Mouse (Mus musculus): Measurements from ENCODE around the gene Dlx6. TPM values are rescaled to one million over a fixed set of nuclear protein-coding genes. Genes with fewer than 3 reads are reported as not detected.

The Dlx6 gene
- total and polyA plus RNA-seq, 2 experiments, result not detected

DNA sequence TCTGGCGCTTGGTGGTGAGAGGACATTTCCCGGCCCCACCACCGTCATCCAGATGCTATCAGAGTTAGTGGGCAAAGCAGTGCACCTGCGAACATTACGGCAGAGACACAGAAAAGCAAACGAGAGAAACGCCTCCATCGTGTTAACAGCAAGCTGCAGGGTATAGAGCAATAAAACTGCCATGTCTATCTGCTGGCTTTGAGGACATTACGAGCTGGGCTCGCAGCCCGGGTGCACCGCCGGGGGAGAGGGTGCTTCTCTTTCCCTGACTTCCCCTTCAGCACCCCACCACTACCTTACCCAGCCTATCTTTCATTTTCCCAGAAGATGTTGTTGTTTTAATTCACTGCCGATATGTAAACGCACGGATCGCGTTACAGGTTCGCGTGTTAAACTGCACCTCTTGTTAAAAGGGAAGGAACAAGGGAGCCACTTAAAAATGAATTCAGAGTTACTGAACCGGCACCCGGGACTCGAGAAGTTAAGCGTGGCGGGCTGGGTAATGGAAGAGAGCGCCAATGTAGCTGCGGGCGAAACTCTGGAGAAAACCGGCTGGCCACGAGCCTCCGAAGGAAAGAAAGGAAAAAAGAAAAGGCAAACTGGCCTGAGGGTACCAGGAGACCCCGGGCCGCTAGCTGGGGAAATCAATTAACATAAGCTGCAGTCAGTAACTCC is 2.6 kb upstream of the Dlx6 start:
- no peak overlapping the region for H3K9ac ChIP-seq (ENCODE audit: low read depth, low read length)

DNA sequence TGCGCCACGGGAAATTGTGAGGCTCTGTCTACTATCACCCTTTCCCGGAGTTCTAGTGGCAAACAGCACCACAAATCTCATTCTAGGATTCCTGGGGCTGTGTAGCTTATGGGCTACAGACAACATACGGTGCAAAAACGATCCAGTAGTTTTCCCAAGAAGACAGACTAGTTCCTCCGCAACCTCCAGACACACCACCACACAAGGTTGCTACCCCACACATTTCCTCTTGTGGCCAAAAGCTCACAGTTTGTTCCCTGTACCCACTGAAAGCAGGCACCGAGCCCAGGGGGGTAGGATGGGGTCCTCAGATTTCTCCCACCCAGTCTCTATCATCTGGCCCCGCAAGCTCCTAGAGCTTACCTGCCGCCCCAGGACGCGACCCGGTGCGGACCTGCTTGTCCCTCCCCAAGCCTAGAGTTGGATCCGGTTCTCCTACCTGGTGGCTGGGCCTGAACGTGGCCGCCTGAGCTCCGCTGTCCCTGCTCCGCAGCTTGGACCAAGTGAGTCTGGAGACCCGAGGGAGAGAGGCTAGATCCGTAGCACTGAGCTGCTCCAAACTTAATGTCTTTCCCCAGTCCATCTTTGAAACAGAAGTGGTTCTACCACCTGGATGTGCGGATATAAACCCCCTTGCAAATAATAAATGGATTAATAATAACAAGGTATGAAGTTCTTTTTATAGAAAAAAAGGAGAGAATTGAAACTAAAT is 1.9 kb upstream of the Dlx6 start:
- no peak overlapping the region for H3K4me3 ChIP-seq (ENCODE audit: insufficient read depth, low read depth, low read length)
- whole genome bisulfite sequencing, result 6% methylated on average over 21 of the region's 21 CpGs
- H3K36me3 ChIP-seq (ENCODE audit: control insufficient read depth, insufficient read depth, low read length), result no peaks in the 10 kb centered on the region
- H3K79me2 ChIP-seq (ENCODE audit: control insufficient read depth, insufficient read depth, low read length), result no peaks in the 10 kb centered on the region
- peaks cover 7% of the 10 kb centered on the region; the same call in 1 of the 2 replicates for H3K4me1 ChIP-seq (ENCODE audit: control insufficient read depth, insufficient read depth, low read length)
- TF ChIP-seq CTCF (IDR thresholded peaks at IDR 0.05; ENCODE audit: low read depth, low read length), result no peak
- no peak for TF ChIP-seq POLR2A (IDR thresholded peaks at IDR 0.05; ENCODE audit: extremely low read depth, insufficient read depth, low read length)
- H3K27ac ChIP-seq (replicated peaks; ENCODE audit: insufficient read depth, low read depth, low read length), result no peak overlapping the region
- no peak overlapping the region for H3K9ac ChIP-seq (ENCODE audit: low read depth, low read length)
- H3K27me3 ChIP-seq (ENCODE audit: control insufficient read depth, insufficient read depth, low read length), result peaks cover 30% of the 10 kb centered on the region
- no peak for DNase-seq (ENCODE audit: extremely low read depth, low read depth, low spot score)

More for the DNA sequence above, 2.6 kb upstream of the Dlx6 start:
- H3K4me1 ChIP-seq (ENCODE audit: control insufficient read depth, insufficient read depth, low read length), result peaks cover 7% of the 10 kb centered on the region; the same call in 1 of the 2 replicates
- TF ChIP-seq CTCF (IDR thresholded peaks at IDR 0.05; ENCODE audit: low read depth, low read length) (no peak), POLR2A (IDR thresholded peaks at IDR 0.05; ENCODE audit: extremely low read depth, insufficient read depth, low read length) (no peak)
- peaks cover 30% of the 10 kb centered on the region for H3K27me3 ChIP-seq (ENCODE audit: control insufficient read depth, insufficient read depth, low read length)
- H3K27ac ChIP-seq (replicated peaks; ENCODE audit: insufficient read depth, low read depth, low read length), result no peak overlapping the region
- DNase-seq (ENCODE audit: extremely low read depth, low read depth, low spot score), result no peak
- H3K36me3 ChIP-seq (ENCODE audit: control insufficient read depth, insufficient read depth, low read length), result no peaks in the 10 kb centered on the region
- no peak overlapping the region for H3K4me3 ChIP-seq (ENCODE audit: insufficient read depth, low read depth, low read length)
- 2% methylated on average over 33 of the region's 33 CpGs for WGBS
- no peaks in the 10 kb centered on the region for H3K79me2 ChIP-seq (ENCODE audit: control insufficient read depth, insufficient read depth, low read length)

DNA sequence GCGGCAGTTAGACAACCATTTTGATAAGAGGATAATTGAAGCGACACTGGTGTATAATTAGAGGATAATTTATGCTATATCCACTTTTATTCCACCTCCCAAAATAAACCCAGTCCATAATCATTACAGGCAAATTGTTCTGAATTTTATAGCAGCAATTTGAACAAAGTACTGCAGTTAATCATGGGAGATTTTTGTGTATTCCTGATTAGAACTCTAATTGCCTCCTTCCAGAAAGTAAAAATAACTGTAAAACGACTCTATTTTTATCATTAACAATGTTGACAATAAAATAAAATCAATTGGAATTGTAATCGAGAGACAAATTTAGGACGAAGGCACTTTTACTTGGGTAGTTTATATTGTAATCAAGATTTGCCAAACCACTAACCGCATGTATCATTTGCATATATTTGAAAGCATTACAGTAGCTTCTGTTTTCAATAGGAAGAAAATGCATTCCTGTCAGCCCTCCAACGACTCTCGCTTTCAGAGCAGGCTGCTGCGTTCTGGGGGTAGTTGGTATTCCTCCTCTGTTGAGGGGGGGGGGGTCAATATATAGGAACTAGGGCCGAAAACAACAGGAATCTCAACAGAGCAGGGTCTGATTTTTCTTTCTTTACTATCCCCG is 1.2 kb upstream of the Dlx6 start:
- H3K36me3 ChIP-seq (ENCODE audit: control insufficient read depth, insufficient read depth, low read length), result no peaks in the 10 kb centered on the region
- H3K9ac ChIP-seq (ENCODE audit: low read depth, low read length), result no peak overlapping the region
- H3K4me1 ChIP-seq (ENCODE audit: control insufficient read depth, insufficient read depth, low read length), result peaks cover 7% of the 10 kb centered on the region; the same call in 1 of the 2 replicates
- TF ChIP-seq POLR2A (IDR thresholded peaks at IDR 0.05; ENCODE audit: extremely low read depth, insufficient read depth, low read length) (no peak), CTCF (IDR thresholded peaks at IDR 0.05; ENCODE audit: low read depth, low read length) (no peak)
- H3K27me3 ChIP-seq (ENCODE audit: control insufficient read depth, insufficient read depth, low read length), result peaks cover 27% of the 10 kb centered on the region
- H3K27ac ChIP-seq (replicated peaks; ENCODE audit: insufficient read depth, low read depth, low read length), result no peak overlapping the region
- H3K79me2 ChIP-seq (ENCODE audit: control insufficient read depth, insufficient read depth, low read length), result no peaks in the 10 kb centered on the region
- H3K4me3 ChIP-seq (ENCODE audit: insufficient read depth, low read depth, low read length), result no peak overlapping the region
- no peak for DNase-seq (ENCODE audit: extremely low read depth, low read depth, low spot score)
- 6% methylated on average over 11 of the region's 11 CpGs for WGBS

DNA sequence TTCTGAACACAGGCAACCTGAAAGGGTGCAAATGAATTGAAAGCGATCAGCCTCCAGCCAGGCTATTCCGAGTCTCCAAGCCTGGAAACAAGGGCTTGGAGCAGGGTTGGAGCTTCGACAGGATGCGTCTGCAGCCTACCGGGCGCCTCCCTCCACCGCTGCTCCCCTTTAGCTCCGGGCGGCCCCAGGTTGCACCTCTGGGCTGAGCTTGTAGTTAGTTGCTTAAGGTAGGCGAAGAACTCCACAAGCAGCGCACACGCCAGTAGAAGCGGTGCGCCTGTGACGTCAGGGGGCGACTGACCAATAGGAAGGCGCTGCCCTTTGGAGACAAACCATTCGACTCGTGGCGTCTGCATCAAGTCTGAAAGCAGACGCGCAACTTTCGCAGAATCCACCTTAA is 523 bp upstream of the Dlx6 start:
- WGBS, result 4% methylated on average over 23 of the region's 23 CpGs
- Histone ChIP-seq H3K79me2 (ENCODE audit: control insufficient read depth, insufficient read depth, low read length) (no peaks in the 10 kb centered on the region), H3K27me3 (ENCODE audit: control insufficient read depth, insufficient read depth, low read length) (peaks cover 27% of the 10 kb centered on the region), H3K27ac (replicated peaks; ENCODE audit: insufficient read depth, low read depth, low read length) (no peak overlapping the region), H3K4me1 (ENCODE audit: control insufficient read depth, insufficient read depth, low read length) (peaks cover 7% of the 10 kb centered on the region; the same call in 1 of the 2 replicates), H3K4me3 (ENCODE audit: insufficient read depth, low read depth, low read length) (no peak overlapping the region), H3K36me3 (ENCODE audit: control insufficient read depth, insufficient read depth, low read length) (no peaks in the 10 kb centered on the region), H3K9ac (ENCODE audit: low read depth, low read length) (no peak overlapping the region)
- TF ChIP-seq CTCF (IDR thresholded peaks at IDR 0.05; ENCODE audit: low read depth, low read length) (no peak), POLR2A (IDR thresholded peaks at IDR 0.05; ENCODE audit: extremely low read depth, insufficient read depth, low read length) (no peak)
- no peak for DNase-seq (ENCODE audit: extremely low read depth, low read depth, low spot score)

DNA sequence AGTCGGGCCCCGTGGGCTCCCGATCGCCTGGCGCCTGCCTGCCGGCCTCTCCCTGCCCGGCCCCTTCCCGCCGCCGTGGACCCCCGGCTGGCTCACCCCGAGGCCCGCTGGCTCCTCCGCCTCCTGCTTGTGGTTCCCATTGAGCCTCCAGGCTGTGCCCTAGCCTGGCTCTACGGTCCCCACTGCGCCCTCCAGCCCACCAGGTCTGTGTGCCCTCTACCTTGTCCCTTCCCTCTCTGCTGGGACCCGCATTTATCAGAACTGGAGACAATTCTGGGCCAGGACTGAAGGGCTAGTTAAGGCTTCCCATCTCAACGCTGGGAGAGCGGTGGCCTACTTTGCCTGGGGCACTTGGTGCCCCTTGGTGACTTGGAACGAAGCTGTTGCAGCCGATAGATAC is 821 bp downstream of the Dlx6 start:
- TF ChIP-seq CTCF (IDR thresholded peaks at IDR 0.05; ENCODE audit: low read depth, low read length), result no peak
- no peak for TF ChIP-seq POLR2A (IDR thresholded peaks at IDR 0.05; ENCODE audit: extremely low read depth, insufficient read depth, low read length)
- H3K9ac ChIP-seq (ENCODE audit: low read depth, low read length), result no peak overlapping the region
- no peaks in the 10 kb centered on the region for H3K36me3 ChIP-seq (ENCODE audit: control insufficient read depth, insufficient read depth, low read length)
- H3K4me1 ChIP-seq (ENCODE audit: control insufficient read depth, insufficient read depth, low read length), result peaks cover 7% of the 10 kb centered on the region; the same call in 1 of the 2 replicates
- no peaks in the 10 kb centered on the region for H3K79me2 ChIP-seq (ENCODE audit: control insufficient read depth, insufficient read depth, low read length)
- no peak overlapping the region for H3K4me3 ChIP-seq (ENCODE audit: insufficient read depth, low read depth, low read length)
- DNase-seq (ENCODE audit: extremely low read depth, low read depth, low spot score), result no peak
- peaks cover 27% of the 10 kb centered on the region for H3K27me3 ChIP-seq (ENCODE audit: control insufficient read depth, insufficient read depth, low read length)
- no peak overlapping the region for H3K27ac ChIP-seq (replicated peaks; ENCODE audit: insufficient read depth, low read depth, low read length)
- 3% methylated on average over 10 of the region's 21 CpGs for WGBS

All from liver, adult 2 months (tissue).